Mouse (Mus musculus) kidney, embryonic 14.5 days (tissue): ENCODE measurements around the gene Mypn. TPM values are rescaled to one million over a fixed set of nuclear protein-coding genes. Genes with fewer than 3 reads are reported as not detected.

Source experiments
- ATAC-seq: fragments of 200-750 bp; cut with Nextera tagmentation; 2 replicates; pipeline ENCODE4 v1.8.0; 2017; ENCODE audit warnings: moderate number of reproducible peaks, mild to moderate bottlenecking, moderate TSS enrichment, moderate library complexity; ENCODE audit not compliant: low FRiP score, low TSS enrichment
- H3K27ac ChIP-seq: fragments of 300-500 bp; sonication (generic); 2 replicates; pipeline ENCODE4 v1.5.1; 2014; ENCODE audit warnings: low read depth, mild to moderate bottlenecking, low read length, moderate library complexity, mixed read lengths
- H3K27me3 ChIP-seq: fragments of 300-500 bp; sonication (generic); 2 replicates; pipeline ENCODE4 v1.6.1; 2014; ENCODE audit warnings: mild to moderate bottlenecking, low read length; ENCODE audit not compliant: control insufficient read depth, insufficient read depth
- H3K36me3 ChIP-seq: fragments of 300-500 bp; sonication (generic); 2 replicates; pipeline ENCODE4 v1.6.1; 2014; ENCODE audit warnings: low read length, mixed read lengths; ENCODE audit not compliant: control insufficient read depth, insufficient read depth
- H3K4me1 ChIP-seq: fragments of 300-500 bp; sonication (generic); 2 replicates; pipeline ENCODE4 v1.6.1; 2014; ENCODE audit warnings: low read length, mixed read lengths; ENCODE audit not compliant: control insufficient read depth, insufficient read depth
- H3K4me2 ChIP-seq: fragments of 300-500 bp; sonication (generic); replicated peaks from 2 replicates; pipeline ENCODE4 v1.6.1; 2014; ENCODE audit warnings: low read depth, mild to moderate bottlenecking, low read length
- H3K4me3 ChIP-seq: fragments of 300-500 bp; sonication (generic); 2 replicates; pipeline ENCODE4 v1.5.1; 2014; ENCODE audit warnings: mild to moderate bottlenecking, low read length
- H3K9ac ChIP-seq: fragments of 300-500 bp; sonication (generic); 2 replicates; pipeline ENCODE4 v1.6.1; 2014; ENCODE audit warnings: low read depth, mild to moderate bottlenecking, low read length, moderate library complexity
- H3K9me3 ChIP-seq: fragments of 300-500 bp; sonication (generic); 2 replicates; pipeline ENCODE4 v1.6.1; 2016; ENCODE audit warnings: low read length; ENCODE audit not compliant: control insufficient read depth
- WGBS: fragments of 180-500 bp; shearing (Covaris S2); extraction: QIAGEN DNeasy Blood & Tissue Kit; methylation state at CpG from one replicate; pipeline ENCODE4 v1.1.7; 2014; 5-methylcytosine and 5-hydroxymethylcytosine counted together
- polyA plus RNA-seq: library from polyadenylated mRNA; unstranded; fragments of >200 nt; fragmentation: Nextera tagmentation; extraction: Ambion mirVana; gene quantifications from 2 replicates; pipeline ENCODE4 v1.2.1, GENCODE M21; 2014

The Mypn gene
- polyA plus RNA-seq, 1 experiment from 2014 or later = not detected

GRCm38 (mm10) chr10:63167241-63167995 is 36.3 kb downstream of the Mypn start:
- Histone ChIP-seq H3K36me3 (no peaks in the 10 kb centered on the region), H3K27me3 (no peaks in the 10 kb centered on the region)
- WGBS = 77% methylated on average over 10 of the region's 10 CpGs

GRCm38 (mm10) chr10:63165752-63166412 is 37.9 kb downstream of the Mypn start:
- Histone ChIP-seq H3K4me3 (no peak overlapping the region), H3K4me1 (no peaks in the 10 kb centered on the region), H3K9ac (no peak overlapping the region), H3K27me3 (no peaks in the 10 kb centered on the region), H3K4me2 (no peak overlapping the region), H3K27ac (no peak overlapping the region), H3K9me3 (no peaks in the 10 kb centered on the region), H3K36me3 (no peaks in the 10 kb centered on the region)
- WGBS = 76% methylated on average over 16 of the region's 16 CpGs
- no peak for ATAC-seq

More at GRCm38 (mm10) chr10:63167241-63167995, 36.3 kb downstream of the Mypn start:
- ATAC-seq = no peak
- H3K27ac ChIP-seq = no peak overlapping the region
- H3K4me3 ChIP-seq = no peak overlapping the region
- no peaks in the 10 kb centered on the region for H3K9me3 ChIP-seq
- H3K4me2 ChIP-seq = no peak overlapping the region
- H3K4me1 ChIP-seq = peaks cover 3% of the 10 kb centered on the region; the same call in 1 of the 2 replicates
- no peak overlapping the region for H3K9ac ChIP-seq

- WGBS = 71% methylated on average over 5 of the region's 5 CpGs
- H3K4me1 ChIP-seq = no peaks in the 10 kb centered on the region
- no peaks in the 10 kb centered on the region for H3K9me3 ChIP-seq
- H3K4me3 ChIP-seq = no peak overlapping the region
- no peak for ATAC-seq
- H3K4me2 ChIP-seq = no peak overlapping the region
- no peaks in the 10 kb centered on the region for H3K27me3 ChIP-seq
- no peak overlapping the region for H3K9ac ChIP-seq
- no peak overlapping the region for H3K27ac ChIP-seq
- H3K36me3 ChIP-seq = no peaks in the 10 kb centered on the region
Observed at GRCm38 (mm10) chr10:63161240-63161639, 42.5 kb downstream of the Mypn start.

- no peak overlapping the region for H3K4me3 ChIP-seq
- H3K27me3 ChIP-seq = no peaks in the 10 kb centered on the region
- no peaks in the 10 kb centered on the region for H3K4me1 ChIP-seq
- no peaks in the 10 kb centered on the region for H3K36me3 ChIP-seq
- no peak overlapping the region for H3K27ac ChIP-seq
- no peak for ATAC-seq
- H3K9ac ChIP-seq = no peak overlapping the region
- no peaks in the 10 kb centered on the region for H3K9me3 ChIP-seq
- 68% methylated on average over 12 of the region's 12 CpGs for WGBS
- H3K4me2 ChIP-seq = no peak overlapping the region
Observed at GRCm38 (mm10) chr10:63160671-63161070, 43.1 kb downstream of the Mypn start.

DNA sequence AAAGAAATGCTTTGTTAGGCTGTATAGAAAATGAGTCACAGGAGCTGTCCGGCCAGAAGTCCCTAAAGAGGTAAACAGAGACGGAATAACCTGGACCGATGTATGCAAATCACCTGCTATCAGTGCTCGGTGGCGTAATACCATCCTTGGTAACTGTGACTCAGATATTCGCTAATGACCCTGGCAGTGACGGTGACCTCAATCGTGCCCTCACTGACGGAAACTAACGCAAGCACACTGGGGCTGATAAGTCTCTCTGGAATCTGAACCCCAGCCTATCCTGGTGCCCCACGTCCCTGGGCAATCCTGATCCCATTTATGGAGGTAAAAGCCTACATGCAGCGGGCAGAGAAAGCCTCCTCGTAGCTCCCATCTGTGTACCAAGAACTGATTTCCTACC is 45.6 kb downstream of the Mypn start:
- H3K9me3 ChIP-seq = no peaks in the 10 kb centered on the region
- no peaks in the 10 kb centered on the region for H3K36me3 ChIP-seq
- ATAC-seq = no peak
- H3K9ac ChIP-seq = no peak overlapping the region
- H3K4me1 ChIP-seq = no peaks in the 10 kb centered on the region
- no peak overlapping the region for H3K4me2 ChIP-seq
- WGBS = 76% methylated on average over 13 of the region's 13 CpGs
- no peak overlapping the region for H3K4me3 ChIP-seq
- no peak overlapping the region for H3K27ac ChIP-seq
- no peaks in the 10 kb centered on the region for H3K27me3 ChIP-seq

GRCm38 (mm10) chr10:63157491-63157890 is 46.3 kb downstream of the Mypn start:
- no peak for ATAC-seq

GRCm38 (mm10) chr10:63156919-63157318 is 46.8 kb downstream of the Mypn start:
- H3K9ac ChIP-seq = no peak overlapping the region
- H3K36me3 ChIP-seq = no peaks in the 10 kb centered on the region
- H3K4me1 ChIP-seq = no peaks in the 10 kb centered on the region
- H3K4me2 ChIP-seq = no peak overlapping the region
- H3K4me3 ChIP-seq = no peak overlapping the region
- ATAC-seq = no peak
- no peaks in the 10 kb centered on the region for H3K27me3 ChIP-seq
- H3K9me3 ChIP-seq = no peaks in the 10 kb centered on the region
- 40% methylated on average over 4 of the region's 4 CpGs for WGBS
- H3K27ac ChIP-seq = no peak overlapping the region

More at GRCm38 (mm10) chr10:63157491-63157890, 46.3 kb downstream of the Mypn start:
- Histone ChIP-seq H3K9me3 (no peaks in the 10 kb centered on the region), H3K9ac (no peak overlapping the region), H3K4me1 (no peaks in the 10 kb centered on the region), H3K27ac (no peak overlapping the region), H3K4me2 (no peak overlapping the region), H3K36me3 (no peaks in the 10 kb centered on the region), H3K27me3 (no peaks in the 10 kb centered on the region), H3K4me3 (no peak overlapping the region)
- 82% methylated on average over 4 of the region's 4 CpGs for WGBS

GRCm38 (mm10) chr10:63156351-63156750 is 47.4 kb downstream of the Mypn start:
- Histone ChIP-seq H3K27ac (no peak overlapping the region), H3K27me3 (no peaks in the 10 kb centered on the region), H3K9ac (no peak overlapping the region), H3K4me3 (no peak overlapping the region), H3K9me3 (no peaks in the 10 kb centered on the region), H3K4me2 (no peak overlapping the region), H3K4me1 (no peaks in the 10 kb centered on the region), H3K36me3 (no peaks in the 10 kb centered on the region)
- ATAC-seq = no peak
- WGBS = 97% methylated on average over 1 of the region's 1 CpGs

DNA sequence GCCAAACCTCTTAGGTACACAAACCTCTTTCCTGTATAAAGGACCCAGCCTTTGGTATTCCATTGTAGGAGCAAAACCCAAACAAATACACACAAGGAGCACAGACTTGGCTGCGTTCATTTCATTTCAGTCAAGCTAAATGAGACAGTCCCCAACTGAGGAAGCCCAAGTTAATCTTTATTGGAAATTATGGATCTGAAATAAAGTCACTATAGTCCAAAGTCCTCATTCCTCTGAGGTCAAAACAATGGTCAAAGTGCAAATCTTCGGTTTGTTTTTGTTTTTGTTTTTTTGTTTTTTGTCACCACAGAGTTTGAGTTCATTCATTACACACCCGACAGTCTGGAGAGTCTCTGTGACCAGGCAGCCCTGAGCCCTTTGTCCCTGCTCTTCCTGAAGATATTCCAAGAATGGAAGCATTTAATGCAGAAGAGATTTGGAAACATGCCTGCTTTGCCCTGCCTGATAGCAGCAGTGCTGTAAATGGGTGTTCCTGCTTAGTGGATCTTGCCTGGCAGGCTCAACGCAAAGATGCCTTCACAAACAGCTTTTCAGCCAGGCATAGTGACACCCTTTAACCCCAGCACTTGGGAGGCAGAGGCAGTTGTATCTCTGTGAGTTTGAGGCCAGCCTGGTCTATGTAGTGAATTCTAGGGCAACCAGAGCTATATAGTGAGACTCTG is 47.9 kb downstream of the Mypn start:
- Histone ChIP-seq H3K27ac (no peak overlapping the region), H3K27me3 (no peaks in the 10 kb centered on the region), H3K4me1 (no peaks in the 10 kb centered on the region), H3K4me3 (no peak overlapping the region), H3K4me2 (no peak overlapping the region), H3K36me3 (no peaks in the 10 kb centered on the region), H3K9me3 (no peaks in the 10 kb centered on the region), H3K9ac (no peak overlapping the region)
- WGBS = 84% methylated on average over 4 of the region's 4 CpGs
- no peak for ATAC-seq
